ENCODE assay signal across 8 mouse cellular contexts in genomic region chr9:59485511-59486075, GRCm38 (mm10). TPM values are rescaled to one million over a fixed set of nuclear protein-coding genes. Genes with fewer than 3 reads are reported as not detected.
DNase-seq lines count a peak whose midpoint lies in the region; ATAC-seq lines count a peak whose summit lies in the region.

No protein-coding gene starts in this region.

- H3K36me3 ChIP-seq in hindbrain, embryonic 15.5 days = no peaks in the 10 kb centered on the region

- no peaks in the 10 kb centered on the region for H3K9me3 ChIP-seq in hindbrain, embryonic 15.5 days

- DNase-seq in WW6 (ENCODE audit: low read depth, low spot score) = peak; percentile 20
- peak; percentile 77 to 80 for DNase-seq in cerebellum, postnatal 25 days
- DNase-seq in frontal cortex, postnatal 36 days (ENCODE audit: low spot score in 2 of 2) = peak; percentile 42 to 46
- peak; percentile 15 to 40 for DNase-seq in left cerebral cortex, postnatal 14 days (ENCODE audit: low spot score in 2 of 2)
- DNase-seq in right cerebral cortex, adult 2 months (ENCODE audit: low spot score in 2 of 2) = peak; percentile 42 to 46
- DNase-seq in urinary bladder, postnatal 14 days (ENCODE audit: low spot score) = peak; percentile 70

- under 1% methylated on average over 34 of the region's 34 CpGs for WGBS in hindbrain, embryonic 15.5 days

- H3K9ac ChIP-seq in hindbrain, embryonic 15.5 days = peak overlapping the region; percentile 94

- peaks cover 41% of the 10 kb centered on the region for H3K4me1 ChIP-seq in hindbrain, embryonic 15.5 days (replicated peaks)

- ATAC-seq in hindbrain, embryonic 15.5 days (ENCODE audit: low FRiP score, low read depth) = peak; percentile 53
- peak; percentile 42 for ATAC-seq in megakaryocyte progenitor cell, adult 5-6 weeks (replicated peaks; ENCODE audit: poor library complexity)

- no peaks in the 10 kb centered on the region for H3K27me3 ChIP-seq in hindbrain, embryonic 15.5 days

- intact Hi-C loops in left cerebral cortex, postnatal 14 days (cut with DNase I) = loop anchor here (5.0 to 10.0 kb wide), 2 partner anchors 82 to 191 kb away; partner anchors contain the start of gene Adpgk

- peak overlapping the region; percentile 89 for H3K4me3 ChIP-seq in hindbrain, embryonic 15.5 days

- H3K4me2 ChIP-seq in hindbrain, embryonic 15.5 days = peak overlapping the region; percentile 82

- peak overlapping the region; percentile 94 for H3K27ac ChIP-seq in hindbrain, embryonic 15.5 days (replicated peaks)

RNA-seq across cellular contexts. Expression of gene Arih1, which starts 0.8 kb away (rescaled TPM):
- polyA plus RNA-seq in hindbrain, embryonic 15.5 days (2015; fragmentation: Nextera tagmentation; extraction: Ambion mirVana) = 16.9 and 17.2 TPM in 2 replicates
- 100 to 1,000 TPM; 105 to 110 TPM for total RNA-seq in left cerebral cortex, postnatal 14 days (2021)
- 91.4 and 102 TPM in 2 replicates for total RNA-seq in megakaryocyte progenitor cell, adult 5-6 weeks (2015)
- 87.9 and 105 TPM in 2 replicates for total RNA-seq in megakaryocyte progenitor cell, adult 5-6 weeks (2017)

RNA-seq across cellular contexts. Expression of gene Hexa, which starts 53.7 kb away (rescaled TPM):
- 61.2 and 64.2 TPM in 2 replicates for polyA plus RNA-seq in hindbrain, embryonic 15.5 days (2015; fragmentation: Nextera tagmentation; extraction: Ambion mirVana)
- 10 to 100 TPM; 40.1 to 43.3 TPM for total RNA-seq in left cerebral cortex, postnatal 14 days (2021)
- total RNA-seq in megakaryocyte progenitor cell, adult 5-6 weeks (2015) = 98.6 and 103 TPM in 2 replicates
- total RNA-seq in megakaryocyte progenitor cell, adult 5-6 weeks (2017) = 168 and 210 TPM in 2 replicates

RNA-seq across cellular contexts. Expression of gene Tmem202, which starts 54.1 kb away (rescaled TPM):
- polyA plus RNA-seq in hindbrain, embryonic 15.5 days (2015; fragmentation: Nextera tagmentation; extraction: Ambion mirVana) = 0.88 and 1.5 TPM in 2 replicates
- total RNA-seq in left cerebral cortex, postnatal 14 days (2021) = 1 to 10 TPM; 2.0 to 3.5 TPM
- 0.17 TPM in 1 of 2 replicates, not detected in the other for total RNA-seq in megakaryocyte progenitor cell, adult 5-6 weeks (2015)
- total RNA-seq in megakaryocyte progenitor cell, adult 5-6 weeks (2017) = not detected in 2 replicates

Comparison
In these comparisons a context has a peak if more than half of its experiments do, and no peak if none do; other contexts are left out.
1. Peak in every context shown above with its lines: DNase-seq, ATAC-seq, H3K4me3 ChIP-seq and H3K27ac ChIP-seq.
2. DNase-seq: peak in every context shown above with its lines; median percentile 78 in cerebellum, postnatal 25 days; 70 in urinary bladder, postnatal 14 days; 44 in frontal cortex, postnatal 36 days; 44 in right cerebral cortex, adult 2 months; 28 in left cerebral cortex, postnatal 14 days; 20 in WW6.